ENCODE assay signal across 9 mouse cellular contexts in genomic region chr16:31425508-31425907, GRCm38 (mm10). TPM values are rescaled to one million over a fixed set of nuclear protein-coding genes. Genes with fewer than 3 reads are reported as not detected.
DNase-seq lines count a peak whose midpoint lies in the region; ATAC-seq and TF ChIP-seq lines count a peak whose summit lies in the region.
"Had no signal": no experiment of that assay in that cellular context is flagged by ENCODE, and none has a peak within 500 bp of the region (broad histone marks: within the 10 kb centered on the region; RNA-seq: fewer than 3 reads in every experiment).

No protein-coding gene starts in this region.

- whole genome bisulfite sequencing in intestine, postnatal 0 days: 4% methylated on average over 4 of the region's 4 CpGs
- WGBS in intestine, embryonic 15.5 days: 2% methylated on average over 4 of the region's 4 CpGs
- 3% methylated on average over 4 of the region's 4 CpGs for WGBS in liver, embryonic 15.5 days (ENCODE audit: insufficient replicate concordance)

- H3K4me3 ChIP-seq in intestine, postnatal 0 days (ENCODE audit: low read depth, low read length): no peak overlapping the region
- no peak overlapping the region for H3K4me3 ChIP-seq in intestine, embryonic 15.5 days (replicated peaks)
- no peak overlapping the region for H3K4me3 ChIP-seq in liver, embryonic 15.5 days (replicated peaks)
- H3K4me3 ChIP-seq: megakaryocyte, embryonic 14.5 days had no signal

- peaks cover 5% of the 10 kb centered on the region for H3K4me1 ChIP-seq in intestine, postnatal 0 days (replicated peaks; ENCODE audit: control insufficient read depth, insufficient read depth, low read length)
- peaks cover 11% of the 10 kb centered on the region; the same call in 1 of the 2 replicates for H3K4me1 ChIP-seq in intestine, embryonic 15.5 days (replicated peaks)
- peaks cover 52% of the 10 kb centered on the region for H3K4me1 ChIP-seq in liver, embryonic 15.5 days (replicated peaks)

- DNase-seq in NIH3T3 (ENCODE audit: low read depth): peak; percentile 61
- DNase-seq in cerebellum, postnatal 10 days: peak; percentile 90 to 95
- DNase-seq in induced T-regulatory cell, adult 2 months (ENCODE audit: low read depth): peak; percentile 89
- DNase-seq in right cerebral cortex, postnatal 14 days: peak; percentile 64
- peak; percentile 78 for DNase-seq in urinary bladder, postnatal 14 days (ENCODE audit: low spot score)

- H3K36me3 ChIP-seq in intestine, postnatal 0 days (ENCODE audit: control insufficient read depth, insufficient read depth): no peaks in the 10 kb centered on the region
- no peaks in the 10 kb centered on the region for H3K36me3 ChIP-seq in intestine, embryonic 15.5 days
- H3K36me3 ChIP-seq in liver, embryonic 15.5 days (replicated peaks): no peaks in the 10 kb centered on the region

- H3K27ac ChIP-seq in intestine, postnatal 0 days (ENCODE audit: low read depth, low read length): no peak overlapping the region
- H3K27ac ChIP-seq in intestine, embryonic 15.5 days: no peak overlapping the region
- H3K27ac ChIP-seq in liver, embryonic 15.5 days (replicated peaks): no peak overlapping the region

- no peak overlapping the region for H3K9ac ChIP-seq in intestine, postnatal 0 days (ENCODE audit: low read depth, low read length)
- no peak overlapping the region for H3K9ac ChIP-seq in intestine, embryonic 15.5 days
- no peak overlapping the region for H3K9ac ChIP-seq in liver, embryonic 15.5 days

- H3K27me3 ChIP-seq in intestine, postnatal 0 days (replicated peaks; ENCODE audit: control insufficient read depth, insufficient read depth, low read length): no peaks in the 10 kb centered on the region
- no peaks in the 10 kb centered on the region; the same call in 1 of the 2 replicates for H3K27me3 ChIP-seq in intestine, embryonic 15.5 days (replicated peaks)
- peaks cover 31% of the 10 kb centered on the region for H3K27me3 ChIP-seq in liver, embryonic 15.5 days

- H3K9me3 ChIP-seq in intestine, postnatal 0 days (ENCODE audit: control insufficient read depth): no peaks in the 10 kb centered on the region
- no peaks in the 10 kb centered on the region for H3K9me3 ChIP-seq in intestine, embryonic 15.5 days
- no peaks in the 10 kb centered on the region for H3K9me3 ChIP-seq in liver, embryonic 15.5 days (replicated peaks)
- H3K9me3 ChIP-seq: megakaryocyte, embryonic 14.5 days had no signal

- ATAC-seq in intestine, postnatal 0 days: no peak
- no peak for ATAC-seq in intestine, embryonic 15.5 days
- ATAC-seq in liver, embryonic 15.5 days (ENCODE audit: insufficient read depth): no peak

- no peak overlapping the region for H3K4me2 ChIP-seq in intestine, postnatal 0 days (replicated peaks; ENCODE audit: low read depth)
- no peak overlapping the region for H3K4me2 ChIP-seq in intestine, embryonic 15.5 days (replicated peaks)
- H3K4me2 ChIP-seq in liver, embryonic 15.5 days: peak overlapping the region; percentile 41

- peak; percentile 94 for TF ChIP-seq CTCF in intestine, postnatal 0 days (IDR thresholded peaks at IDR 0.05; ENCODE audit: low read depth)

RNA-seq across cellular contexts. Expression of gene Bdh1, which starts 3.4 kb away (rescaled TPM):
- polyA plus RNA-seq in intestine, postnatal 0 days (2015; fragmentation: Nextera tagmentation; extraction: Ambion mirVana): 327 and 338 TPM in 2 replicates
- polyA plus RNA-seq in intestine, embryonic 15.5 days (2015; fragmentation: Nextera tagmentation; extraction: Ambion mirVana): 174 and 190 TPM in 2 replicates
- 71.5 and 84.4 TPM in 2 replicates for polyA plus RNA-seq in liver, embryonic 15.5 days (2015; fragmentation: Nextera tagmentation; extraction: Ambion mirVana)
